Mouse (Mus musculus): ENCODE measurements at regions not wholly inside any gene's neighbourhood (a gene's known extent, or its start where the extent isn't known, plus 50 kb on each side); places are given as distances from the start of the nearest gene placed in this dataset.
A peak's percentile ranks its signal among the peaks of the same experiment; 100 is the strongest.

- Histone ChIP-seq H3K4me3 (ENCODE audit: low read depth, low read length) (no peak overlapping the region), H3K27ac (ENCODE audit: insufficient read depth, low read length) (no peak overlapping the region), H3K27me3 (ENCODE audit: control insufficient read depth, insufficient read depth, low read length, poor library complexity, severe bottlenecking) (no peaks in the 10 kb centered on the region), H3K9ac (ENCODE audit: low read depth, poor library complexity, severe bottlenecking) (no peak overlapping the region), H3K9me3 (replicated peaks; ENCODE audit: control insufficient read depth, insufficient read depth, low read length, poor library complexity, severe bottlenecking) (no peaks in the 10 kb centered on the region), H3K36me3 (ENCODE audit: control insufficient read depth, insufficient read depth, low read length, poor library complexity, severe bottlenecking) (no peaks in the 10 kb centered on the region), H3K4me1 (ENCODE audit: control insufficient read depth, insufficient read depth, low read length) (no peaks in the 10 kb centered on the region)
- TF ChIP-seq CTCF (IDR thresholded peaks at IDR 0.05; ENCODE audit: low read depth, low read length) (no peak), EP300 (IDR thresholded peaks at IDR 0.05; ENCODE audit: insufficient read depth, low read depth, low read length) (no peak), POLR2A (IDR thresholded peaks at IDR 0.05; ENCODE audit: insufficient read depth, low read length) (no peak)
These were observed 195.3 kb upstream of the Jade1 start for GRCm38 (mm10) chr3:41360231-41360630.

GRCm38 (mm10) chr3:41359458-41359857, 196.1 kb upstream of the Jade1 start:
- Histone ChIP-seq H3K27ac (ENCODE audit: insufficient read depth, low read length) (no peak overlapping the region), H3K4me3 (ENCODE audit: low read depth, low read length) (no peak overlapping the region), H3K27me3 (ENCODE audit: control insufficient read depth, insufficient read depth, low read length, poor library complexity, severe bottlenecking) (no peaks in the 10 kb centered on the region), H3K9ac (ENCODE audit: low read depth, poor library complexity, severe bottlenecking) (no peak overlapping the region), H3K4me1 (ENCODE audit: control insufficient read depth, insufficient read depth, low read length) (no peaks in the 10 kb centered on the region), H3K9me3 (replicated peaks; ENCODE audit: control insufficient read depth, insufficient read depth, low read length, poor library complexity, severe bottlenecking) (no peaks in the 10 kb centered on the region), H3K36me3 (ENCODE audit: control insufficient read depth, insufficient read depth, low read length, poor library complexity, severe bottlenecking) (no peaks in the 10 kb centered on the region)
- TF ChIP-seq EP300 (IDR thresholded peaks at IDR 0.05; ENCODE audit: insufficient read depth, low read depth, low read length) (no peak), CTCF (IDR thresholded peaks at IDR 0.05; ENCODE audit: low read depth, low read length) (no peak), POLR2A (IDR thresholded peaks at IDR 0.05; ENCODE audit: insufficient read depth, low read length) (no peak)

GRCm38 (mm10) chr3:41353021-41353420, 202.5 kb upstream of the Jade1 start:
- H3K27me3 ChIP-seq (ENCODE audit: control insufficient read depth, insufficient read depth, low read length, poor library complexity, severe bottlenecking) = no peaks in the 10 kb centered on the region
- no peak overlapping the region for H3K27ac ChIP-seq (ENCODE audit: insufficient read depth, low read length)
- H3K9me3 ChIP-seq (replicated peaks; ENCODE audit: control insufficient read depth, insufficient read depth, low read length, poor library complexity, severe bottlenecking) = no peaks in the 10 kb centered on the region
- H3K9ac ChIP-seq (ENCODE audit: low read depth, poor library complexity, severe bottlenecking) = no peak overlapping the region
- TF ChIP-seq EP300 (IDR thresholded peaks at IDR 0.05; ENCODE audit: insufficient read depth, low read depth, low read length) (peak; percentile 64; the same call in 1 of the 2 replicates), CTCF (IDR thresholded peaks at IDR 0.05; ENCODE audit: low read depth, low read length) (no peak), POLR2A (IDR thresholded peaks at IDR 0.05; ENCODE audit: insufficient read depth, low read length) (no peak)
- H3K36me3 ChIP-seq (ENCODE audit: control insufficient read depth, insufficient read depth, low read length, poor library complexity, severe bottlenecking) = no peaks in the 10 kb centered on the region
- H3K4me1 ChIP-seq (ENCODE audit: control insufficient read depth, insufficient read depth, low read length) = no peaks in the 10 kb centered on the region
- no peak overlapping the region for H3K4me3 ChIP-seq (ENCODE audit: low read depth, low read length)

DNA sequence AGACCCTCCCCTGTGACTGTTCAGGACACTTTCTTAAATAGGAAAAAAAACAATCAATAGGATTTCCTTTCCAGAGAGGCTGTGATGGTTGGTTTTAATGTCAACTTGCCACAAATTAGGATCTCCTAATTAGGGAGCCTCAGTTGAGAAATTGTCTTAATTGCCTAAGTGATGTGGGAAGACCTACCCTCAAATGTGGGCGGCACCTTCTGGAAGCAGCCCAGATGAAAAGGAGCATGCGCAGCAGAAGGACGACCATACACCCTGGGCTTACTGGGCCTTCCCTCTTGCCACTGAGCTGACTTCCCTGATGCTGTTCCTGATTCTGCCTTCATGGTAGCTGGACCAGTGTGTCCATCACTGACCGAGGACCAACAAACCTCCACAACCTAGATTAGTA, 203.7 kb upstream of the Jade1 start:
- Histone ChIP-seq H3K4me1 (ENCODE audit: control insufficient read depth, insufficient read depth, low read length) (no peaks in the 10 kb centered on the region), H3K9me3 (replicated peaks; ENCODE audit: control insufficient read depth, insufficient read depth, low read length, poor library complexity, severe bottlenecking) (no peaks in the 10 kb centered on the region), H3K36me3 (ENCODE audit: control insufficient read depth, insufficient read depth, low read length, poor library complexity, severe bottlenecking) (no peaks in the 10 kb centered on the region), H3K4me3 (ENCODE audit: low read depth, low read length) (no peak overlapping the region), H3K27me3 (ENCODE audit: control insufficient read depth, insufficient read depth, low read length, poor library complexity, severe bottlenecking) (no peaks in the 10 kb centered on the region), H3K27ac (ENCODE audit: insufficient read depth, low read length) (no peak overlapping the region), H3K9ac (ENCODE audit: low read depth, poor library complexity, severe bottlenecking) (no peak overlapping the region)
- TF ChIP-seq EP300 (IDR thresholded peaks at IDR 0.05; ENCODE audit: insufficient read depth, low read depth, low read length) (no peak), CTCF (IDR thresholded peaks at IDR 0.05; ENCODE audit: low read depth, low read length) (no peak), POLR2A (IDR thresholded peaks at IDR 0.05; ENCODE audit: insufficient read depth, low read length) (no peak)

DNA sequence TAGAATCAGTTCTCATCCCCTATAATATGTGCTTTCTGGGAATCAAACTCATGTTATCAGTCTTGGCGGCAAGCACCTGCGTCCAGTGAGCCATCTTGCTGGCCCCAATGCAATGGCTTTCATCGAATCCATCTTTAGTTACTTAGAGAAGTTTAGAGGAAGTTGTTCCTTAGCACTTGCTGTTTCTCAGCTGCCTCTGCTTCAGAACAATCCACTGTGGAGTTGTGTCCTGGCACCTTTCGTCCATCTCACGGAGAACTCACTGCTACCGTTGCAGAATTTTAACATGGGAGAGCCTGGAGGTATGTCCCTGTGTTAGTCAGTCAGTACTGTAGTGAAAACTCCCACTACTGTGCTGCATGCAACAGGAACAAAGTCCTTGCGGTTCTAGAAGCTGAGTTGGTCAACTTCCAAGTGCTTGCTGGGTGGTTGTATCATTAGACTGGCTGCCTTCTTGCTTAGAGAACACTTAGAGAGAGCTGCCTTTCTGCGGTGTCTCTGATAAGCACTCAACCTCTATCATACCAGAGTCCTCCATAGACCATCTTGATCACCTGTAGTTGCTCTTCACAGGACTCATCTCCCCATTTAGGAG, 204.3 kb upstream of the Jade1 start:
- no peaks in the 10 kb centered on the region for H3K36me3 ChIP-seq (ENCODE audit: control insufficient read depth, insufficient read depth, low read length, poor library complexity, severe bottlenecking)
- TF ChIP-seq CTCF (IDR thresholded peaks at IDR 0.05; ENCODE audit: low read depth, low read length) = no peak
- no peak for TF ChIP-seq POLR2A (IDR thresholded peaks at IDR 0.05; ENCODE audit: insufficient read depth, low read length)
- TF ChIP-seq EP300 (IDR thresholded peaks at IDR 0.05; ENCODE audit: insufficient read depth, low read depth, low read length) = no peak
- H3K27me3 ChIP-seq (ENCODE audit: control insufficient read depth, insufficient read depth, low read length, poor library complexity, severe bottlenecking) = no peaks in the 10 kb centered on the region
- H3K27ac ChIP-seq (ENCODE audit: insufficient read depth, low read length) = no peak overlapping the region
- no peaks in the 10 kb centered on the region for H3K4me1 ChIP-seq (ENCODE audit: control insufficient read depth, insufficient read depth, low read length)
- no peak overlapping the region for H3K9ac ChIP-seq (ENCODE audit: low read depth, poor library complexity, severe bottlenecking)
- H3K9me3 ChIP-seq (replicated peaks; ENCODE audit: control insufficient read depth, insufficient read depth, low read length, poor library complexity, severe bottlenecking) = no peaks in the 10 kb centered on the region
- H3K4me3 ChIP-seq (ENCODE audit: low read depth, low read length) = no peak overlapping the region

DNA sequence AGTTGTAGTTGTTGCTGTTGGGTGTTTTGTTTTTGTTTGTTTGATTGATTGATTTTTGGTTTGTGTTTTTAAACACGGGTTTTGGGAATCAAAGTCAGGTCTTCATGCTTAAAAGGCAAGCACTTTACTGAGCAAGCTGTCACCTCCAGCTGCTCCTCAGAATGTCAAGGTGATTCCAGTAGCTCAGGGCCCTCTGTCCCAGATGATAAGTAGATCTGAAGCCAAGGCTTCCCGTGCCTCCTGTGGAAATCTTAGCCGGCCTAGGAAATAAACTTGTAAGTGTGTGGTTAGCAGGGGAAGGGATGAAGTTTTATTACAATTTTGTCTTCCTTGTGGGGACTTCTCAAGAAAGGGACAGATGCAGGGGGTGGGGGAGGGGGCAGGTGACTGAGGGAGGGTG, 205.2 kb upstream of the Jade1 start:
- H3K27me3 ChIP-seq (ENCODE audit: control insufficient read depth, insufficient read depth, low read length, poor library complexity, severe bottlenecking) = no peaks in the 10 kb centered on the region
- no peaks in the 10 kb centered on the region for H3K9me3 ChIP-seq (replicated peaks; ENCODE audit: control insufficient read depth, insufficient read depth, low read length, poor library complexity, severe bottlenecking)
- H3K4me3 ChIP-seq (ENCODE audit: low read depth, low read length) = no peak overlapping the region
- TF ChIP-seq CTCF (IDR thresholded peaks at IDR 0.05; ENCODE audit: low read depth, low read length) (no peak), EP300 (IDR thresholded peaks at IDR 0.05; ENCODE audit: insufficient read depth, low read depth, low read length) (no peak), POLR2A (IDR thresholded peaks at IDR 0.05; ENCODE audit: insufficient read depth, low read length) (no peak)
- H3K4me1 ChIP-seq (ENCODE audit: control insufficient read depth, insufficient read depth, low read length) = no peaks in the 10 kb centered on the region
- no peaks in the 10 kb centered on the region for H3K36me3 ChIP-seq (ENCODE audit: control insufficient read depth, insufficient read depth, low read length, poor library complexity, severe bottlenecking)
- H3K27ac ChIP-seq (ENCODE audit: insufficient read depth, low read length) = no peak overlapping the region
- H3K9ac ChIP-seq (ENCODE audit: low read depth, poor library complexity, severe bottlenecking) = no peak overlapping the region
